In the genomic region with DNA sequence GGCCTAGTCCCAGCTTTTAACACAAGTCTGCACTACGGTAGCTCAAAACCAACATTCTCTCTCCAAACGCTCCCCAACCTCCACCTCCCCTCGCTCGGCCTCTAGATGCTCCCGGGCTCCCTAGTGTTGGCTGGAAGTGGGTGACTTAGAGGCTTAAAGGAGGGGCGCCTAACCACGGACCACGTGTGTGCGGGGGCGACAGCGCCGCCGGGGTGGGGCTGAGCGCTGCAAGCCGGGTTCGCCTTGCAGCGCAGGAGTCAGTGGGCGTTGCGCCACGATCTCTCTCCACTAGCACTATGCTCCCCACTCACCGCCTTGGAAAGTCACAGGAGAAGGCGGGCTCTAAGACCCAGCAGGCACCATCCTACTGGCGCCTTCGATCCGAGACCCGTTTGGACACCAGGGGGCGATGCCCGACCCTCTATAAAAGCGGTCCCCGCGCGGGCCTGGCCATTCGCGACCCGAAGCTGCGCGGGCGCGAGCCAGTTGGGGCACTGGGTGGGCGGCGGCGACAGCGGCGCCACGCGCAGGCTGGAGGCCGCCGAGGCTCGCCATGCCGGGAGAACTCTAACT, we compare ENCODE assay signal across 7 mouse cellular contexts. TPM values are rescaled to one million over a fixed set of nuclear protein-coding genes. Genes with fewer than 3 reads are reported as not detected.
A peak's percentile ranks its signal among the peaks of the same experiment; 100 is the strongest.
DNase-seq lines count a peak whose midpoint lies in the region; ATAC-seq and TF ChIP-seq lines count a peak whose summit lies in the region.

A gene (plus strand): TSS at position 453 of the 573 bp plus-strand sequence.

- H3K4me2 ChIP-seq in embryonic facial prominence, embryonic 14.5 days (ENCODE audit: low read depth, low read length), result peak within 1 kb of the TSS; percentile 97
- peak within 1 kb of the TSS; percentile 99 for H3K4me2 ChIP-seq in kidney, embryonic 15.5 days
- H3K4me2 ChIP-seq in limb, embryonic 15.5 days, result peak within 1 kb of the TSS; percentile 97
- peak within 1 kb of the TSS; percentile 73 for H3K4me2 ChIP-seq in midbrain, postnatal 0 days (ENCODE audit: low read depth, low read length, poor library complexity, severe bottlenecking)

- H3K36me3 ChIP-seq in embryonic facial prominence, embryonic 14.5 days (ENCODE audit: control insufficient read depth, insufficient read depth, low read length), result no peaks in the 10 kb centered on the region
- H3K36me3 ChIP-seq in heart, embryonic 10.5 days, result no peaks in the 10 kb centered on the region
- H3K36me3 ChIP-seq in kidney, embryonic 15.5 days, result no peaks in the 10 kb centered on the region
- no peaks in the 10 kb centered on the region for H3K36me3 ChIP-seq in limb, embryonic 15.5 days
- H3K36me3 ChIP-seq in midbrain, postnatal 0 days (ENCODE audit: insufficient read depth, low read length), result no peaks in the 10 kb centered on the region

- H3K27me3 ChIP-seq in embryonic facial prominence, embryonic 14.5 days (replicated peaks; ENCODE audit: control insufficient read depth, insufficient read depth, low read length), result peaks cover 54% of the 10 kb centered on the region
- peaks cover 85% of the 10 kb centered on the region for H3K27me3 ChIP-seq in heart, embryonic 10.5 days (ENCODE audit: insufficient read depth, poor library complexity, severe bottlenecking)
- H3K27me3 ChIP-seq in kidney, embryonic 15.5 days, result peaks cover 72% of the 10 kb centered on the region
- peaks cover 63% of the 10 kb centered on the region for H3K27me3 ChIP-seq in limb, embryonic 15.5 days
- H3K27me3 ChIP-seq in midbrain, postnatal 0 days (ENCODE audit: insufficient read depth, low read length), result peaks cover 53% of the 10 kb centered on the region

- peak; percentile 95 for DNase-seq in adrenal gland, postnatal 4 days (ENCODE audit: low spot score in 2 of 2)
- DNase-seq in embryonic facial prominence, embryonic 14.5 days (ENCODE audit: low spot score), result peak; percentile 97
- peak; percentile 93 for DNase-seq in heart, embryonic 10.5 days (ENCODE audit: low spot score)
- DNase-seq in midbrain, postnatal 0 days (ENCODE audit: low spot score), result peak; percentile 96
- DNase-seq in spleen, postnatal 10 days (ENCODE audit: low spot score in 2 of 2), result peak; percentile 58 to 82

- WGBS in embryonic facial prominence, embryonic 14.5 days, result 0% methylated on average over 16 of the region's 50 CpGs
- under 1% methylated on average over 50 of the region's 50 CpGs for WGBS in heart, embryonic 10.5 days
- under 1% methylated on average over 50 of the region's 50 CpGs for WGBS in kidney, embryonic 15.5 days
- under 1% methylated on average over 50 of the region's 50 CpGs for WGBS in limb, embryonic 15.5 days
- WGBS in midbrain, postnatal 0 days, result under 1% methylated on average over 50 of the region's 50 CpGs

- peak; percentile 94 for ATAC-seq in embryonic facial prominence, embryonic 14.5 days (ENCODE audit: low read depth)
- ATAC-seq in kidney, embryonic 15.5 days (replicated peaks; ENCODE audit: low FRiP score), result peak; percentile 92
- peak; percentile 94 for ATAC-seq in limb, embryonic 15.5 days (ENCODE audit: insufficient number of reproducible peaks, low FRiP score, low TSS enrichment, low read depth)
- peak; percentile 91 for ATAC-seq in midbrain, postnatal 0 days (ENCODE audit: low FRiP score)

- peaks cover 5% of the 10 kb centered on the region; the same call in 1 of the 2 replicates for H3K4me1 ChIP-seq in embryonic facial prominence, embryonic 14.5 days (ENCODE audit: control insufficient read depth, insufficient read depth, low read length)
- H3K4me1 ChIP-seq in heart, embryonic 10.5 days, result peaks cover 40% of the 10 kb centered on the region
- H3K4me1 ChIP-seq in kidney, embryonic 15.5 days, result peaks cover 39% of the 10 kb centered on the region
- peaks cover 28% of the 10 kb centered on the region for H3K4me1 ChIP-seq in limb, embryonic 15.5 days
- peaks cover 12% of the 10 kb centered on the region; the same call in 1 of the 2 replicates for H3K4me1 ChIP-seq in midbrain, postnatal 0 days (ENCODE audit: insufficient read depth, low read length)

- peak within 1 kb of the TSS; percentile 70 for H3K9ac ChIP-seq in embryonic facial prominence, embryonic 14.5 days (ENCODE audit: low read depth, low read length)
- peak within 1 kb of the TSS; percentile 59 for H3K9ac ChIP-seq in kidney, embryonic 15.5 days
- peak within 1 kb of the TSS; percentile 67 for H3K9ac ChIP-seq in limb, embryonic 15.5 days
- peak within 1 kb of the TSS; percentile 55 for H3K9ac ChIP-seq in midbrain, postnatal 0 days (replicated peaks; ENCODE audit: low read length, poor library complexity, severe bottlenecking)

- peak; percentile 84 for TF ChIP-seq CTCF in midbrain, postnatal 0 days (IDR thresholded peaks at IDR 0.05)

- H3K4me3 ChIP-seq in embryonic facial prominence, embryonic 14.5 days (ENCODE audit: low read depth, low read length), result peak within 1 kb of the TSS; percentile 63
- H3K4me3 ChIP-seq in heart, embryonic 10.5 days, result peak within 1 kb of the TSS; percentile 70
- peak within 1 kb of the TSS; percentile 51 for H3K4me3 ChIP-seq in kidney, embryonic 15.5 days (replicated peaks)
- peak within 1 kb of the TSS; percentile 58 for H3K4me3 ChIP-seq in limb, embryonic 15.5 days
- H3K4me3 ChIP-seq in midbrain, postnatal 0 days (ENCODE audit: low read depth, low read length), result peak within 1 kb of the TSS; percentile 53

- H3K9me3 ChIP-seq in embryonic facial prominence, embryonic 14.5 days (ENCODE audit: control insufficient read depth, low read length), result no peaks in the 10 kb centered on the region
- H3K9me3 ChIP-seq in heart, embryonic 10.5 days, result no peaks in the 10 kb centered on the region
- H3K9me3 ChIP-seq in kidney, embryonic 15.5 days (replicated peaks), result no peaks in the 10 kb centered on the region
- H3K9me3 ChIP-seq in limb, embryonic 15.5 days, result no peaks in the 10 kb centered on the region
- H3K9me3 ChIP-seq in midbrain, postnatal 0 days (ENCODE audit: low read length), result no peaks in the 10 kb centered on the region

- H3K27ac ChIP-seq in embryonic facial prominence, embryonic 14.5 days (replicated peaks; ENCODE audit: low read depth, low read length), result peak within 1 kb of the TSS; percentile 86
- peak within 1 kb of the TSS; percentile 83 for H3K27ac ChIP-seq in heart, embryonic 10.5 days
- H3K27ac ChIP-seq in kidney, embryonic 15.5 days, result peak within 1 kb of the TSS; percentile 89
- peak within 1 kb of the TSS; percentile 84 for H3K27ac ChIP-seq in limb, embryonic 15.5 days
- no peak within 1 kb of the TSS for H3K27ac ChIP-seq in midbrain, postnatal 0 days (ENCODE audit: low read depth, low read length)

RNA-seq across cellular contexts. Expression of the gene that starts here (rescaled TPM):
- 10 to 100 TPM; 66.2 to 78.9 TPM for total RNA-seq in adrenal gland, postnatal 4 days (2021)
- polyA plus RNA-seq in embryonic facial prominence, embryonic 14.5 days (2014; fragmentation: Nextera tagmentation; extraction: Ambion mirVana), result 8.7 and 10.9 TPM in 2 replicates
- 0.14 and 2.7 TPM in 2 replicates for polyA plus RNA-seq in heart, embryonic 10.5 days (2016; fragmentation: Nextera tagmentation; extraction: Ambion mirVana)
- polyA plus RNA-seq in kidney, embryonic 15.5 days (2015; fragmentation: Nextera tagmentation; extraction: Ambion mirVana), result 1.3 and 1.5 TPM in 2 replicates
- polyA plus RNA-seq in limb, embryonic 15.5 days (2015; fragmentation: Nextera tagmentation; extraction: Ambion mirVana), result 13.6 and 16.5 TPM in 2 replicates
- 3.9 and 11.3 TPM in 2 replicates for total RNA-seq in midbrain, postnatal 0 days (2014; rRNA removed)
- polyA plus RNA-seq in midbrain, postnatal 0 days (2015; fragmentation: Nextera tagmentation; extraction: Ambion mirVana), result 0.44 and 0.67 TPM in 2 replicates
